Mouse (Mus musculus): ENCODE measurements around the gene Vmn1r12. TPM values are rescaled to one million over a fixed set of nuclear protein-coding genes. Genes with fewer than 3 reads are reported as not detected.

Vmn1r12 gene
- polyA plus RNA-seq (2017; shearing (Covaris generic)), result 0.11 TPM

DNA sequence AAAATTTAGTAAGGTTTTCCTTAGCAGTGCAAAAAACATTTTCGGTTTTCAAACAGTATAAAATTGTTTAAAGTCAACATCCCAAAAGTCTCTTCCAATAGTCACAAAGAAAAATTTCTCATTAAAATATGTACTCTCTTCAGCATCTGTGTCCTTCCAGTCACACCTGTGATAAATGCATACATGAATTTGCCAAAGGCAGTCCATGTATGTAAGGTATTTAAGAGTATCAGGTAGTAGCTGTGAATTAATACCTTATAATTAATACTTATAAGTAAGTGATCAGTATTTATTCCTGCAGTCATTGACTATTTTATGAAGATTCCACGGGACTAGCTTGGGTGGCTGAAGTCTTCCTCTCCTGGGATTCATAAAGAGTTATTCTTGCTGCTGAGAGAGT is at the start of gene Vmn1r12:
Gene Vmn1r12, plus strand, starts transcription at position 301 of the 400 bp plus-strand sequence.

DNA sequence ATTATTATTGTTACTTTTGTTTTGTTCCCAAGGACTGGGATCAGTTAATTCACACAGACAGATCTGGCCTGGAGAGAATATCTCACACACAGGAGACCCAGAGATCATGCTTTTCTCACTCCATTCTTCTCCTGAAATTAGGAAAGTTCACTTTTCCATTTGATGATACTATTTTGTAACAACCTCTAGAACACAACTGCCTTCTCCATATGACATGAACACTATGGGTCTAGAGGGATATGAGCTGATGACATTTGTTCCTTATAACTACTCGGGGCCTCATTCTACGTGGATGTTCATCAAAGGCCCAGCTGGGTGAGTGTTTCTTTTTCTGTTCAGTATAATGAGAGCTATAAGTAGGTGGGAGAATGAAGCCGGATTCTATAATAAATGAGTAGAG is 47.6 kb upstream of the Vmn1r12 start, which contains the start of gene Vmn1r10:
Gene Vmn1r10, plus strand, starts transcription at position 301 of the 400 bp plus-strand sequence.

DNA sequence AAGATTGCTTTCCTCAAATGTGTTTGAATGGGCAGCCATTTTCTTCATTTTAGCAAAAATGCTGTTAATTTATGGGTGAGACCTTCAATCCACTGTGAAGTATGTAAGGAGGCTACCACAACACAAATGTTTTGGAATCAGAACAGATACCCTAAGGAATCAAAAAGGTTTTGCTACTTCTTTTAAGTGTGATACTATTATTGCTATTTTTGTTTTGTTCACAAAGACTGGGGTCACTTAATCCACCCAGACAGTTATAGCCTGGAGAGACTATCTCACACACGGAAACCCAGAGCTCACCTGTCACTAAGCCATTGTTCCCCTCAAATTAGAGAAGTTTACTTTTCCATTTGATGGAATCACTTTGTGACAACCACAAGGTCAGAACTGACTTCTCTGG is 23.6 kb upstream of the Vmn1r12 start, which contains the start of gene Vmn1r11:
Gene Vmn1r11, plus strand, starts transcription at position 301 of the 400 bp plus-strand sequence.

DNA sequence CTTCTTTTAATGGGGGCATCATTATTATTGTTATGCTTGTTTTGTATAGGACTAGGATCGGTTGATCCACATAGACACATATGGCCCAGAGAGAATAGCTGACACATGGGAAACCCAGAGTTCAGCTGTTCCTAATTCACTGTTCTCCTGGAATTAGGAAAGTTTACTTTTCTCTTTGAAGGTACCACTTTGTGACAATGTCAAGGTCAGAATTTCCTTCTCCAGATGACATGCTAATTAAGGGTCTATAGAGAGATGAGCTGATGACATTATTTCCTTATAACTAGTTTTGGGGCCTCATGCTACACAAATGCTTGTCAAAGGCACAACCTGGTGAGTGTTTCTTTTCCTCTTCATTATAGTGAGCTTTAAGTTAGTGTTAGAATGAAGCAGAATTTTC is 46.3 kb downstream of the Vmn1r12 start, which contains the start of gene Vmn1r13:
Gene Vmn1r13, plus strand, starts transcription at position 301 of the 400 bp plus-strand sequence.

Other genes starting within 250 kb of the Vmn1r12 start
- gene Nt5c3, start 233.0 kb upstream of the Vmn1r12 start, polyA plus RNA-seq (2017; shearing (Covaris generic)), result 61.1 TPM
- gene Vmn1r4, start 232.9 kb upstream of the Vmn1r12 start, polyA plus RNA-seq (2017; shearing (Covaris generic)), result 0.24 TPM
- gene Vmn1r5, start 186.6 kb upstream of the Vmn1r12 start, polyA plus RNA-seq (2017; shearing (Covaris generic)), result 0.11 TPM
- gene Vmn1r6, start 159.7 kb upstream of the Vmn1r12 start, polyA plus RNA-seq (2017; shearing (Covaris generic)), result not detected
- not detected for gene Vmn1r7, start 131.6 kb upstream of the Vmn1r12 start, polyA plus RNA-seq (2017; shearing (Covaris generic))
- 0.37 TPM for gene Vmn1r8, start 124.6 kb upstream of the Vmn1r12 start, polyA plus RNA-seq (2017; shearing (Covaris generic))
- gene Vmn1r9, start 90.1 kb upstream of the Vmn1r12 start, polyA plus RNA-seq (2017; shearing (Covaris generic)), result not detected
- not detected for gene Vmn1r10, start 47.5 kb upstream of the Vmn1r12 start, polyA plus RNA-seq (2017; shearing (Covaris generic))
- gene Vmn1r11, start 23.5 kb upstream of the Vmn1r12 start, polyA plus RNA-seq (2017; shearing (Covaris generic)), result not detected
- 0.59 TPM for gene Vmn1r13, start 46.4 kb downstream of the Vmn1r12 start, polyA plus RNA-seq (2017; shearing (Covaris generic))
- gene Vmn1r14, start 74.8 kb downstream of the Vmn1r12 start, polyA plus RNA-seq (2017; shearing (Covaris generic)), result not detected
- not detected for gene Vmn1r15, start 101.0 kb downstream of the Vmn1r12 start, polyA plus RNA-seq (2017; shearing (Covaris generic))
- gene Vmn1r16, start 172.6 kb downstream of the Vmn1r12 start, polyA plus RNA-seq (2017; shearing (Covaris generic)), result not detected
- not detected for gene Vmn1r17, start 206.8 kb downstream of the Vmn1r12 start, polyA plus RNA-seq (2017; shearing (Covaris generic))
- 0.02 TPM for gene Vmn1r18, start 238.9 kb downstream of the Vmn1r12 start, polyA plus RNA-seq (2017; shearing (Covaris generic))
- not detected for gene Vmn1r19, start 246.9 kb downstream of the Vmn1r12 start, polyA plus RNA-seq (2017; shearing (Covaris generic))